Mouse (Mus musculus): ENCODE measurements at regions not wholly inside any gene's neighbourhood (a gene's known extent, or its start where the extent isn't known, plus 50 kb on each side); places are given as distances from the start of the nearest gene placed in this dataset.

DNA sequence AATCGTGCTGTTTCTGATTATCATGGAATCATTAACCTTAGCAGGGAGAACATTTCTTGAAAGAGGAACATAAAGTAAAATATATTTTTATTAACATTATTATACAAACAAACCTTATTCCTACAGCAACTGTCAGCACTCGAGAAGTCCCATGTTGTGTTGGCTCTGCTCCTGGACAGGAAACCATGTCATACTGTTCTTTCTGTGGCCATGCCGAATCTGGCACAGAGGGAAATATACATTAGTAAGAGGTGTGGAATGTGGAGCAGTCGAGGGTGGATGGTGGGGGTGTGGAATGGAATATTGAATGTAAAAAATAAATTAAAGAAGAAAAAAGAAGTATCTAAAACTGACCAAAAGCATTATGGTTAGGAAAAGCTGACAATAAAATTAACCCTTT, 342.1 kb upstream of the Pmfbp1 start:
- peak; percentile 85 for DNase-seq (ENCODE audit: low read depth, low spot score)

DNA sequence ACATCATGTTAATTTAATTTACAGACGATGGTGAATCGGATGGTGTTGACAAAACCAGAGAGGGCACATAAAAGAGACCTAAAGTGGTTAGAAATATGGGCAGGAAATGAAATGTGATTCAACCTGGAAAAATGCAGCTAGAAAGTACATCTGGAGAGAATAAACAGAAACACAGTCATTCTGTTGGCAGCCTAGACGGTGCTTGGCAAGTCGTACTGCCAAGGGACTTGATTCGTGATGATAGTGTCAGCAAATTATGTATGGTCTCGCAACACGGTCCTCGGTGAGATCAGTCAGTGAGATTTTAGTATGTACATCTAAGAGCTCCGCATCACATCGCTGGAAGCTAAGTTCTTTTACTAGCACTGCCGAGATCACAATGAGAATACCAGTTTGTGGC, 338.3 kb upstream of the Pmfbp1 start:
- DNase-seq (ENCODE audit: low read depth, low spot score), result peak; percentile 100

DNA sequence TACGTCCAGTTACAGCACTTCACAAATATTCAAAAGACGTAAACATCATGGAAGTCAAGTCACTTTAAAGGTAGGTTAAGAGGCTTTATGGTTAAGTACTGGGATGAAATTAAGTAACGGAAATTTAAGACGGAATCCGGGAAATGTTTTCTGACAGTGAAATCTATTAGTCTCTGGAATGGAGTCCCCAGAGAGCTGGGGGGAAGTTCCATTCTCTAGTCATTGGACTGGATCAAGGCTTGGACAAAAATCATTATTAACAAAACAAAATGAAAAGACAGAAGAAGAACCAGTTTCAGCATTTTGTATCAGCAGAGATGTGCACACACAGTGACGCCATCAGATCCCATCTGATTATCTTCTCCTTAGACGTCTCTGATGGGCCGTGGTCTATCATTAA, 337.8 kb upstream of the Pmfbp1 start:
- peak; percentile 68 for DNase-seq (ENCODE audit: low read depth, low spot score)

DNA sequence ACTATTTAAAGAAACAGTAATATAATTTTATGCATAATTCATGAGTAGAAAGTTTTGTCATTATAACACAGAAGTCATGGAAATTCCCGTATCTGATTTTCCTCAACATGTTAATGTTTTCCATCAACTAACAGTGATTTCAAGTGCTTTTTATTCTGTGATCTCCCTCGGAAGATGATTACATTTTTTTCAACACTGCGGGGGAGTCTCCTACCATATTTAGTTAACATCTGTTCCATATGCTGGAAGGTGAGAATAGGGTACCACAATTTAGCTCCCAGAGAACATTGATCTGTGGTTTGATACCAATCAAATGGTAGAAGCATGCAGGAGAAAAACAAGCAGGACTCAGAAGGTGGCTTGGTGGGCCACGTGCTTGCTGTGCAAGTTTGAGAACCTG, 321.1 kb upstream of the Pmfbp1 start:
- no peak for DNase-seq (ENCODE audit: low read depth, low spot score)

DNA sequence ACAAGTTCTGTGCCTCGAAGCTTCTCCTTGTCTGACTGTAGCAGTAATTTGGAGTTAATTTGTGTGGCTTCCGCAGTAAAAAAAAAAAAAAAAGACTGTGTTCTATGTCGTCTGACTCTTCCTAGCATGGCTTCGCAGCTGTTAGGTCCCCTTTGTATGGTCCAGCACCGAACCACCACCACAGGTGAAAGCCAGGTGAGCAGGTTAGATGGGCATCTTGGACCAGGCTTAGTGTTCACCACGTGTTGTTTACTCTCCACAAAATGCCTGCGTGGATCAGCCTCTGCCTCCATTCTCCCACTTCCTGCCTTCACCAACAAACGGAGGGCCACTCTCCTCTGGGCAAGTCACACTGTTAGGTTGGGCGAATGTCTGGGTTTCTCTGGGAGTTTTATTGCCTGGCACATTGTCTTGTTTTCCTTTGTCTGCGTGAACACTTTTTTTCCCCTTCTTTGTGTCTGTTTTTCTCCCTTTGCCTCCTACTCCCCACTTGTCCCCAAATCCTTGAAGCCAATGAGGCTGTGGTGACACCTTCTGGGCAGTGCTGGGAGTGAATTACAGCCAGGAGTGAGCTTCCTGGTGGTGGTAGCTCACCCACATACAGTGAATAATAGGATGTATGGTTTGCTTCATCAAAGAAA, 308.1 kb upstream of the Pmfbp1 start:
- DNase-seq (ENCODE audit: low read depth, low spot score), result peak; percentile 91

DNA sequence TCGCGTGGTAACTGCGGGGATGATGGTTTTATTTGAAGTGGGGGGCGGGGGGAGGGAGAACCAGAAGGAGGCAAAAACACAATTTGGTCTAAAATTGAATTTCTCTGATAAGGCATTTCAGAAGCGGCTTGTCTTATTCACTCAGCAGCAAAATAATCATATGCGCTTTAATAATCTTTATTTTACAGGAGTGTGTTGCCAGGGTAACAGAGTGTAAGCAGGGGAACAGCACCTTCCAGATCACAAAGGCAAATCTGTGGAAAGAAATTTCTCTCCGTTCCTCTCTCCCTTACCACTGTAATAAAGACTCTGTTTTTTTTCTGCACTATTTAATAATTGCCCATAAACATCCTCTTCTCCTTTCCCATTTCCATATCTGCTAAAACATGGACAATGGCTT, 306.2 kb upstream of the Pmfbp1 start:
- DNase-seq (ENCODE audit: low read depth, low spot score), result no peak

DNA sequence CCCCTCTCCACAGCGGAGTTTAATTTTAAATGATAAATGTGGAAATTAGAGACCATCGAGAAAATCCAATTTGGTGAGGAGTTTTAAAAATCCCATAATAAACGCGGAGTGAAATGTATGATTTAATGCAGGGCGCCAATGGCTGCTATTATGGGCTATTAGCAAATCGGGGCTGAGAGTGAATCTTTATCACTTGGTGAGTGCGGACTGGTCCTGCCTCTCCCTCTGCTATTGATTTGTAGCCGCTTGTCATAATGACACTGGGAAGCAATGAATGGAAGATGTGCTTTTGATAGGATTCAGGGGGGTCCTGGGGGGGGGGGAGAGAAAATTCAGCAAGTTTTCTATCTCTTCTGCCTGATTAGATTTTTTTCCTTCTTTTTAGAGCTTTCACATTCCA, 279.6 kb upstream of the Pmfbp1 start:
- no peak for DNase-seq (ENCODE audit: low read depth, low spot score)

DNA sequence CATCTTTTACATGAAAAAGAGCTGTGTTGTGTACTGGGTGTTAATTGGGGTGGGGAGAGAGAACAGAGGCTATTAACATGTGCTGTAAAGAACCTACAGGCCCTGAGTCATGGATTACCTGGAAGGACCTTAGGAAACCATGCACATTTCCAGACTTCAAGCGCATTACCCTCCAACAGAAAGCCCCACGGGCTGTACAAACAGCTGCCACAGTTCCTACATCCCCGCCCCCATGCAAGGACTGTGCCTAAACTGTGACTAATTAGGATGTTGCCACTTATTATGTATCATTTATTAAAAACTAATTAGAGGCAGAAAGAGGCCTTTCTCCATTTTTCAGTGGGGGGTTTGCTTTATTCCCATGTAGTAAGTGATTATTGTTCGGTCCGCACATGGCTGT, 277.5 kb upstream of the Pmfbp1 start:
- no peak for DNase-seq (ENCODE audit: low read depth, low spot score)

DNA sequence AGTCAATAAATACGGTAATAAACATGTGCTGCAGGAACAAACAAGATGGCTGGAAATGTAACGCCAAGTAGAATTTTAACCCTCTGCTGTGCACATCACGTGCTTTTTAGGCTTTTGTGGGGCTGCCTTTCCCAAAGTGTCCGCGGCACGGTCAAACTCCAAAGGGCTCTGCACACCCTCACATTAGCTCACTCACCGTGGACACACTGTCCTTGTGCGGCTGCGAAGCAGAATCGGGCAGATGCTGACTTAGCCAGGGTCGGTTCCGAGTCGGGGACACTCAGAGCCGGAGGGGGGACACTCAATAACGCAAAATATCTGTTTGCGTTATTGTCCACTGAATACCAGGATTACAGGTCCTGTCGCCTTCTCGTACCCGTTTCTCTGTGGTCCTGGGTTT, 276.5 kb upstream of the Pmfbp1 start:
- no peak for DNase-seq (ENCODE audit: low read depth, low spot score)

DNA sequence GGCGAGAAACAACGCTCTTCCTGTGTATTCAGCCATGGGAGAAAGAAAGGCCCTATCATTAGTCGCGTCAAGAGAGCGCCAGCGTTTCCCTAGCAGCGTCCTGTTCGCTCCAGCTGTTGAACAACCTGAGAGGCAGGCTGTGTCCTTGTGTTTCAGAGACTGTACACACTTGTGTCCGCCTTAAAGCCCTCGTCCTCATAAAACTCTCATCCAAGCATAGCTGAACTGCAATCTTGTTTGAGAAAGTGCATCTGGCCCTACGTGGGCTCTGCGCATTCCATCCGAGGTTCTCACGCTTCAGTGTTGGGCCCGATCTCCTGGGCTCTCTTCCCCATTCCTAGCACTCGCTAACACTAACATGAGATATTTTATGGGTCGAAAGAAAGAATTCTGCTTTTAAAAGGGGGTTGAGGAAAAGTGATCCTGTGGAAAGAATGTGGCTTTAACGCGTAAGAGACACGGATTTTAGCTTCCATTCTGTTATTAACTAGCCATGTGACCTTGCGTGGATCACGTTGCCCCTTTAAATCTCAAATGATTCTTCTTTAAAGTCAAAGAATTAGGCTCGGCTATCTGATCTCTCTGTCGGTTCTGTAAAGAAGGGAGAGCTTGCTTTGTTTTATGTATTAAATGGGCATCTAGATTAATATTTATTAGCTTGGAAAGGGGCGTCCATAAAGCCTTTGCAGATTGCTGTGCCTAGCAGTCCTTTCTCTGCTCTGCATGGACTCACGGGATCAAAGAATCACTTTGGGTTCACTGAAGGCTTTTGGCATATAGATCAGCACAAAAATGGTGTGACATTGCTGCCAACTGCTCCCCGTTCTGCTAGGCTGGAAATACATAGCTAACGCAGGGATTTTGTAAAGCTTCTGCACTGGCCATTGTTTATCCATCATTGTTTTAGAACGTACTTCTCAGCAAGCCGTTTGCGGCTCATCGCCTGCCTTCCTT, 261.3 kb upstream of the Pmfbp1 start:
- DNase-seq (ENCODE audit: low read depth, low spot score), result no peak

DNA sequence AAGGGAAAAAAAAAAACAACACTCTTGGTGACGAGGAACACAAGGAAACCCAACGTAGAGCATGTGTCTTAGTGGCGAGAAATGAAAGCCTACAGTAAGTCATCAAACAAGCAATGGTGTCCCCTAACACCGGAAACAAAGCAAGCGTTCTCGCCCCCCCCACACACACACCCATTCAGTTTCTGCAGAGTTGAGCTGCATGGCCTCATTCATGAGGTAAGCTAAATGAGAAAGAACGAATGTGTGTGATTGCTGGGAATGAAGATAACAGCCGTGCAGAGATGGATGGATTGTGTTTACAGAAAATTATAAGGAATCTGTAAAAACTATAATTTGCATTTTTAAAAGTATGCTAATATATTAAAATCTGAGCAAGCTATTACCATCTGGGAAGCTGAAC, 248.3 kb upstream of the Pmfbp1 start:
- DNase-seq (ENCODE audit: low read depth, low spot score), result no peak

DNA sequence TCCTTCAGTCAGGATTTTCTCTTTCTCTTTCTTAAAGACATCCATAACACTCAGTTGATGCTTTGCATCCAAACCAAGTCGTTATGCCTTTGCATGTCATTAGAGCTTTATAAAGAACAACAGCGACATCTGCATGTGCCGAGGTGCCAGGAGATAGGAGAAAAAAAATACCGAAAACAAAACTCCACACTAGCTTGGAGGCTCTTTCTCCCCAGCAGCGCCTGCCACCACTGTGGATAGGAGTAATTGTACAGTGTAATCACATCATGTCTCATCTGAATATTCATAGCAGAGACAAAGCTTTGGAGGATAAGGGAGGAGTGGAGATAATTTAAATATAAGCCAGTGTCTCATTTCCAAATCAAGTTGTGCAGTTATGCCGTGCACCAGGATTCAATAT, 246.0 kb upstream of the Pmfbp1 start:
- DNase-seq (ENCODE audit: low read depth, low spot score), result peak; percentile 3

DNA sequence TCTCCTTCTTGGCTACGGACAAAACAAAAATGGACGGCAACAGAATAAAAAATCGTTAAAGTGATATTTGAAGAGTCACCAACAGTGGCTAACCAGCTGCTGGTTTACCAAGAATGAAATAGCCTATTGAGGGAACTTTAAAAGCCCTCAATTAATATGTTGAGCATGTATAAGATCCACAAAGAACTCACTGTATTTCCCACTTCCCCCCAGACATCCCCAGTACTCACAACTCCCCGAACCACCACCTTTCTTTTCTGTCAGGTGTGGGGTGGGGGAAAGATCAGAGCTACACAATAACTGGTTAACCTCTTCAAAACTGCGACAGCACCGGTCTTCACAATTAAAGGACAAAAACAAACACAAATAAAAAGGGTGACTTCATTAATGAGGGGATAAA, 245.5 kb upstream of the Pmfbp1 start:
- no peak for DNase-seq (ENCODE audit: low read depth, low spot score)

DNA sequence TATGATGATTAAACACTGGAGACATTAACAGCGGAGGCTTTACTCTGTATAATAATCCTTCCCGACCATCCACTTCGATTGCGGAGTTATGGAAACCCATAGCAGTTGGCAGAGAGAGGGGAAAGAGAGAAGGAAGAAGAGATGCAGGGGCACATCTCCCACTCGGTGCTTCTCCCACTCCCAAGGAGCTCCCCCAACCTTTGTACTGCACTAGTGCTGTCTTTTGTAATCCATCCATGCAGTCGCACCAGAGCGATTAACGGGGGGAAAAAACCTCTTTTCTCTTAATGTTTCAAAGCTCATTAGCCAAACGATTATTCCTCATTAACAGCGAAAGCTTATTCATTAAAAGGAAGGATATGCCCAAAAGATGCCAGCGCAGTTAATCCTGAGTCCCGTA, 244.6 kb upstream of the Pmfbp1 start:
- DNase-seq (ENCODE audit: low read depth, low spot score), result no peak

DNA sequence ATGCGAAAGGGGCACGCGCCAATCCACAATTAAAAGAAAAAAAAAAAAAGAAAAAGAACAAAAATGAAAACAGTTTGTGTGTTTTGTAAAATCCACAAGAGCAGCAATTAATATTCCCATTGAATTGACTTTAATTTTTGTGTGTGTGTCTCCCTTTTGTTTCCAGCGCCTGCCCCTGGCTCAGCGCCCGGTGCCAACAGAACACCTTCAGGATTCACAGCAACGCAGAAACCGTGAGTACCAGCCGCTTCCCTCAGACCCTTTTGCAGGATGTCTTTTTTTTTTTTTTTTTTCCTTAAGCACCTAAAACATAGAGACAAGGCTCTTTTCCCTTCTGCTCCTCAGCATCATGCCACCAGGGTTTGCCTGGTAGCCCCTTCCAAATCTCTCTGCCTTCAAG, 244.1 kb upstream of the Pmfbp1 start:
- no peak for DNase-seq (ENCODE audit: low read depth, low spot score)

DNA sequence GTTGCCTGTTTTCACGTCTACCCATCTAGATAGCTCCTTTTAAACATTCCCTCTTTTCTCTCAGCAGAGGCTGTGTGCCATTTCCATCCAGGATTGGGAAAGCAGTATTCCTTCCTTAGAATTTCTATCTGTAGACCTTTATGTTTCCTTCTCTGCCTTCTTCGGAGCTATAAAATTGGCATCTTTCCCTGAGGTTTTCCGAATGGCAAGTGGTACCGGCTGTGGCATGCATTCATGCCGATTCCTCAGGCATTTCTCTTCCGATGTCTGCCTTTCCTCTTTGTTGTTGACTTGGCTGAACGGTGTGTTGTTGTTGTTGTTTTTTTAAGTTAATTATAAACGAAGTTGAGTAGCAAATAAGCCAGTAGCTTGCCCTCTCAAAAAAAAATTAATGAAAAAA, 243.3 kb upstream of the Pmfbp1 start:
- no peak for DNase-seq (ENCODE audit: low read depth, low spot score)

DNA sequence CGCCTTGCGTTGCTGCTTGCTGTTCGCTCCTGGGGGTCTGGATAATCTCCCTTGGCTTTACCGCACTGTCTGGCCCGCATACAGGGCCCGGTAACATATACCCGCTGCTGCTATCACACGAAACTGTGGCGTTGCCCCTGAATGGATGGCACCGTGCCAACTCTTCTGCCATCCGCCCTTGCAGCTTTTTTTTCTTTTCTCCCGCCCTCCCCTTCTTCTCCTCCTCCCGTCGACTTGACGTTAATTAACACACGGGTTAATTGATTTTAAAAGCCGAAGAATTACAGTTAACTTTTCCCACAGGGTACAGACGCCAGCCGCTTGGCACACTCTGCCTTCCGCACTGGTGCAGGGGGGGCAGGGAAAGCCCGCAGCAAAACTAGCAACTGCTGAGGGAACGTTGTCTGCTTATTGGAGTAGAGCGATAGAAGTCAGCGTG, 242.4 kb upstream of the Pmfbp1 start:
- no peak for DNase-seq (ENCODE audit: low read depth, low spot score)

DNA sequence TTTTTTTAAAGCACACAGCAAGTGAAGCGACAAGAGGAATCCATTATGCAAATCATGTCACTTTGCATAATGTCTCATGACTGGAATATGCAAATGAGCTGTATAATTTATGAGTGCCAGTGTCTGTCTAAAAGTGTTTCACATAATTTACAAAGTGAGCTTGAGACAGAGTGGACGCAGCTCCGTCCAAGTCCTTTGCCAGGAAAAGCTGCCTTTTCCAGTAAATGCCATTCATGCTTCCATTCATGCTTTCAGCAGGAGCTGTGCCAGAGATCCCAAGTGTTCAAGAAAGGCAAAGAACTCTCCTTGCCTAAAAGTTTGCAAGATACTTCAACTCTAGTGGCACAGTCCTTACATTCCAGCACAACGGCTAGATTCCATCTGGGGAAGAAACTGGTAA, 241.4 kb upstream of the Pmfbp1 start:
- no peak for DNase-seq (ENCODE audit: low read depth, low spot score)

DNA sequence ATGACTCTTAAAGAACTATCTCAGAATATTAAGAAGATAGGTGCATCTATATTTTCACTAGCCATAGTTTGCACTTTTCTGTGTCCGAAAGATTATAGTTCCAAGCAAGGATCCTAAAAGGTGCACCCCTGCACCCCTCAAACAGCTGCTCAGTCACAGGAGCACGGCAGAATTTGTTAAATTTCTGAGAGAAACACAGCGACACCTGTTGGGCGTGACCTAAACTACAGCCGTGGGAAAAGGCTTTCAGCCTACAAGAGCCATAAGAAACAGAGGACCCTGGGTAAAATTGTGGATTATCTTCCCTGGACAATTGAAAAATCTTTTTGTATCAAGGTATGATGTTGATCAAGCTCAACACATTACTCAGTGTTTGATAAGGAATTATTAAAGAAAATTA, 214.7 kb upstream of the Pmfbp1 start:
- DNase-seq (ENCODE audit: low read depth, low spot score), result peak; percentile 66

DNA sequence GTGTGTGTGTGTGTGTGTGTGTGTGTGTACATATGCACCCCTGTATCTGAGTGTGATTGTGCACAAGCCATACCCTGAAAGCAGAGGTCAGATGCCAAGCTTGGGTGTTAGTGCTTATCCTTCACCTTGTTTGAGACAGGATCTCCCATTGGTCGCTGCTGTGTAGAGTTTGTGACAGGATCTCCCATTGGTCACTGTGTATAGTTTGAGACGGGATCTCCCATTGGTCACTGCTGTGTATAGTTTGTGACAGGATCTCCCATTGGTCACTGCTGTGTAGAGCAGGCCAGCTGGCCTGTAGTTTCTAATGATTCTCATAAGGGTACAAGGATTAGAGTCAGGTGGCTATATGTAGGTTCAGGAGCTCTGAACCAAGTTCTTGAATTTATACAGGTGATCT, 213.3 kb upstream of the Pmfbp1 start:
- DNase-seq (ENCODE audit: low read depth, low spot score), result no peak

DNA sequence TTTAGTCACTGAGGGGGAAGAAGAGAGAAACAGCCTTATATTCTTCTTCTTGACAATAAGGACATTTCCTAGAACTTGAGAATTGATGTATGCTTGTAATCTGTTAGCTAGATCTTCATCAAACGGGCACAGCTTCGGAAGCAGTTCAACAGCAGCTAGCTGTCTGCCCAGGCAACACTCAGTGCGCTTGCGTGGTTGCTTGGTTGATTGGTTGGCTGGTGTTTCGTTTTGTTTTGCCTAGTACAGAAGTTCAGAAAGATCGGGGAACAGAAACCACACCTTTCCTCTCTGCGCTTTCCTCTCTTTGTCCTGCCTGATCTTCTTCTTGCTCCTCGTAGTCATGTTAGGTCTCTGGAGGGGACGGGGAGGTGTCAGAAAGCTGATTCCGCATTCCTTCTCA, 212.2 kb upstream of the Pmfbp1 start:
- no peak for DNase-seq (ENCODE audit: low read depth, low spot score)

DNA sequence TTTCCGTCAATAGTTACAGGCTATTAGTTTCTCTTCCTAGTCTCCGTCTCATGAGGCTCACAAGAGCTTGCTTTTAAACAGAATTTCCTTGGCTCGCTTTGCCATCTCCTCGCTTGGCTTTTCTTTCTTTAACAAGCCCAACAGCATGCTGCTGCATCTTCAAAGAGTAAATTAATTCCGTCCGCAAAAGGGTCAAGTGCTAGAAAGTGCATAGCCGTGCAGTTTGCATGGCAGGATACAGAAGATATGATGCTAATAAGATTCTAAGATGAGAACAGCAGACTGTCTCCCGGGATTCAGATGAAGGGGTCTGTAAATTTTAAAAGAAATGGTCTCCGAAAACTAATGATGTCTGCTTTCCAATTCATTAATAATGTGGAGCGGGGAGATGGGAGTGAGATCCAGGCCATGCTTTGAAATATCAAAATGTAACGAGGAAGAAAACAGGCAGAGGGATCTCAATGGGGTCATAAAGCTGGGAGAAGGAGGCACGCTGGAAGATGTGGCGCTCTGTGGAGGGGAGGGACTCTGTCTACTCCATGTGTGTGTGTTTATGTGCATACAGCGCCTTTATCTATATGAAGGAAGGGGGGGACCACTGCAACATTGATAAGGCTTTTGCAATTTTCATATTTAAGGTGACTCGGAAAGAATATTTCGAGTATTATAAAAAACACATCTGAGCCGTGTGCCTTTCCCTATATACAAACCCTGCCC, 183.0 kb upstream of the Pmfbp1 start:
- DNase-seq (ENCODE audit: low read depth, low spot score), result no peak
